Mouse (Mus musculus): ENCODE data around the gene Adora1.

- TF ChIP-seq E2F4 (IDR thresholded peaks at IDR 0.05; ENCODE audit: borderline replicate concordance, low read depth, low read length): no peak
- no peak for TF ChIP-seq POLR2A (IDR thresholded peaks at IDR 0.05; ENCODE audit: control insufficient read depth in 1 of 2, insufficient read depth in 1 of 2, low read depth in 1 of 2, low read length in 2 of 2, poor library complexity in 1 of 2)
- no peak for TF ChIP-seq TAL1 (IDR thresholded peaks at IDR 0.05; ENCODE audit: low read length)
- TF ChIP-seq CHD2 (IDR thresholded peaks at IDR 0.05; ENCODE audit: low read length): no peak
- TF ChIP-seq ELF1 (IDR thresholded peaks at IDR 0.05; ENCODE audit: low read depth, low read length): no peak
- TF ChIP-seq CTCF (IDR thresholded peaks at IDR 0.05 in 2 of 3, conservative IDR thresholded peaks at IDR 0.05 in 1 of 3; ENCODE audit: control insufficient read depth in 1 of 3, insufficient read depth in 1 of 3, low read depth in 2 of 3, low read length in 3 of 3, poor library complexity in 1 of 3, severe bottlenecking in 1 of 3): no peak; a peak in 1 of 6 replicates
- no peak for TF ChIP-seq MAFK (IDR thresholded peaks at IDR 0.05; ENCODE audit: borderline replicate concordance, low read depth, low read length)
- no peak for TF ChIP-seq KAT2A (conservative IDR thresholded peaks at IDR 0.05; ENCODE audit: low read depth, low read length)
- TF ChIP-seq TBP (IDR thresholded peaks at IDR 0.05; ENCODE audit: low read depth, low read length): no peak
- no peak for TF ChIP-seq MXI1 (IDR thresholded peaks at IDR 0.05; ENCODE audit: low read depth, low read length)
These were observed 72.6 kb downstream of the Adora1 start for GRCm38 (mm10) chr1:134162510-134163225.
